Comparison of ENCODE assay signal across 8 mouse cellular contexts in genomic region chr5:23787536-23788389, GRCm38 (mm10). TPM values are rescaled to one million over a fixed set of nuclear protein-coding genes. Genes with fewer than 3 reads are reported as not detected.
A peak's percentile ranks its signal among the peaks of the same experiment; 100 is the strongest.
DNase-seq lines count a peak whose midpoint lies in the region; ATAC-seq lines count a peak whose summit lies in the region.

Rint1 (plus strand) TSS chr5:23787711.

- peak within 1 kb of the TSS; percentile 91 for H3K9ac ChIP-seq in hindbrain, embryonic 14.5 days

- H3K27ac ChIP-seq in hindbrain, embryonic 14.5 days: peak within 1 kb of the TSS; percentile 73

- no peaks in the 10 kb centered on the region for H3K27me3 ChIP-seq in hindbrain, embryonic 14.5 days (ENCODE audit: control insufficient read depth, insufficient read depth, low read length)

- H3K4me3 ChIP-seq in hindbrain, embryonic 14.5 days (replicated peaks; ENCODE audit: low read length): peak within 1 kb of the TSS; percentile 91

- peak within 1 kb of the TSS; percentile 94 for H3K4me2 ChIP-seq in hindbrain, embryonic 14.5 days (replicated peaks)

- ATAC-seq in hindbrain, embryonic 14.5 days (ENCODE audit: low FRiP score): peak; percentile 79

- peaks cover 8% of the 10 kb centered on the region for H3K4me1 ChIP-seq in hindbrain, embryonic 14.5 days (replicated peaks; ENCODE audit: control insufficient read depth, insufficient read depth, low read length)

- DNase-seq in R1 (ENCODE audit: low read depth, low spot score): peak; percentile 97
- DNase-seq in cerebellum, postnatal 25 days: peak; percentile 96 to 98
- DNase-seq in frontal cortex, postnatal 25 days (ENCODE audit: low spot score in 2 of 2): peak; percentile 96 to 97
- DNase-seq in hindbrain, embryonic 14.5 days (ENCODE audit: low spot score): peak; percentile 98
- peak; percentile 90 to 94 for DNase-seq in layer of hippocampus, postnatal 36 days
- peak; percentile 97 for DNase-seq in lung, postnatal 36 days
- DNase-seq in retina, postnatal 1 day: peak; percentile 94
- DNase-seq in urinary bladder, adult 18-20 months (ENCODE audit: low spot score in 2 of 2): peak; percentile 90 to 96

- H3K36me3 ChIP-seq in hindbrain, embryonic 14.5 days (replicated peaks; ENCODE audit: control insufficient read depth, insufficient read depth): peaks cover 9% of the 10 kb centered on the region; the same call in 1 of the 2 replicates

- 3% methylated on average over 47 of the region's 47 CpGs for WGBS in hindbrain, embryonic 14.5 days

- H3K9me3 ChIP-seq in hindbrain, embryonic 14.5 days (ENCODE audit: control insufficient read depth, low read length): no peaks in the 10 kb centered on the region

RNA-seq across cellular contexts. Expression of gene Rint1, which starts in this region (rescaled TPM):
- polyA plus RNA-seq in hindbrain, embryonic 14.5 days (2014; fragmentation: Nextera tagmentation; extraction: Ambion mirVana): 25.8 and 28.8 TPM in 2 replicates
- total RNA-seq in layer of hippocampus, postnatal 36 days (2021): 10 to 100 TPM; 21.8 to 22.7 TPM

Comparison
In these comparisons a context has a peak if more than half of its experiments do, and no peak if none do; other contexts are left out.
1. Peak in every context shown above with its lines: DNase-seq, ATAC-seq, H3K4me3 ChIP-seq and H3K27ac ChIP-seq.